Mouse (Mus musculus) lung, adult 2 months (tissue): ENCODE measurements at regions not wholly inside any gene's neighbourhood (a gene's known extent, or its start where the extent isn't known, plus 50 kb on each side); places are given as distances from the start of the nearest gene placed in this dataset.

ENCODE experiments used
- CTCF ChIP-seq: fragments of 200-500 bp; IDR thresholded peaks from 2 replicates; pipeline ENCODE4 v1.5.1; 2011; ENCODE audit warnings: mild to moderate bottlenecking, low read length, control low read depth; ENCODE audit not compliant: insufficient read depth
- POLR2A ChIP-seq: fragments of 200-500 bp; IDR thresholded peaks from 2 replicates; pipeline ENCODE4 v1.6.1; 2011; ENCODE audit warnings: low read depth, mild to moderate bottlenecking, control low read depth, low read length, borderline replicate concordance; ENCODE audit errors: extremely low read depth

DNA sequence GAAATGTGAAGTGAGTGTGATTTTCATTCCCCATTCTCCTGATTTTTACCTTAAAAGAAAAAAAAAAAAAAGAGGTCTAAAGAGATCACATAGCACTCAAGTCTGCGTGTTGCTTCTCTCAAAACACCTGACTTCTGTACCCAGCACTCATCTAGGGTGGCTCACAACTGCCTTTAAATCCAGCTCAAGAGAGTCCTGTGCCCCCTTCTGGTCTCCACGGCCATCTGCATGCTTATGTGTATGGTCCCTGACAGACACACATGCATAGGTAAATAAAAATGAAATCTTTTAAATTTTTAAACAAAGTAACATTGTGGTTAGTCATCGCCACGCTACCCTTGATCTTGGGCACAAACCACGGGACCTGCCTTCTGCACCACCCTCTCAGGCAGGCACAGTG lies 193.8 kb downstream of the Zfp36l1 start:
- no peak for TF ChIP-seq POLR2A
- 0 out of 2 replicates have a peak, but pooled peaks have one; percentile 21 for TF ChIP-seq CTCF
